Mouse (Mus musculus) kidney, adult 9 months (tissue): Measurements from ENCODE around the gene Stk26.

Source experiments
- DNase-seq: peaks from one replicate; pipeline ENCODE4 v3.0.0; 2022

Gene Stk26

DNA sequence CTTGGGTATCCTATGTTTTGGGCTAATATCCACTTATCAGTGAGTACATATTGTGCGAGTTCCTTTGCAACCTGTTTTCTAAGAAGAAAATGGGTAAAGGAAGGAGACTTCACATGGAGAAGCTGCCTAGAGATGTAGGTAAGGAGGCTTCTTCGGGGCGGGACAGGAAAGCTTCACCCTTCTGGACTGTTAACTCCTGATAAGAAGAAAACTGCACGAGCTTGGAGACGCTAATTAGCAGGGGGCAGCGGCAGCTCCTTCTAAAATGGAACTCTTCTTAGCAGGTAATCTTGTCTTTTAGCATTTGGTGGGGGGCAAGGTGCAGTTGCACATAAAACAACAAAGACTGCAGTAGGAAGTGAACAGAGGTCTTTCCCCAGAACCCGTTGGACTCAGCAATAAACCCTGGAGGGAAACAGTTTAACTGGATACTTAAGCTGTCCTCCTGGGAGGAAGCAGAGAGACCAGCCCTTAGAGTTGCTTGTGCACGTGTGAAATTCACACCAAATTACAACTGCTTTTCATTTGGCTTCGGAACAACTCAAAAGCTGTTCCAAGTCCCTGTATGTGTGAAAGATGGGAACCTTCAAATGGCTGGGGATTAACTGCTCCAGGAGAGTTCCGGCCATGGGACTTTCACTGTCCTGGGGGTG is 86.2 kb downstream of the Stk26 start:
- DNase-seq, result no peak

DNA sequence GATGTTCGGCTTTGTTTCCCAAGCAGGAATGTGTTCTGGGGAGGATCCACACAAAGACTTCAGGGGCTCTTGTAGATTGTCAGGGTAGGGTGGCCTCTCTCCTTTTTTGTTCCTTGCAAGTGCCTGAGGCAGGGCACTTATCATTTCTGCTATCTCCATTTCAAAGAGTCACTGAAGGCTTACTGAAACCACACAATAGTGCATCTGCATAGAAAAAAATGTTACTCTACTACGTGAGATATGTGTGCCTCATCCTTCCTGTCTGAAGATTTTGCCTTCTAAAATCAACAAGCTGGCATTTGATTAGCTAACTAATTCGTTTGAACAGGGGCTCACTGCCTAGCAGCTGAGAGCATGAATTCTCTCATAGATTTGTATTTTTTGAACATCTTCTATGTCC is 89.5 kb downstream of the Stk26 start:
- DNase-seq, result no peak

- DNase-seq, result no peak
These were observed 96.3 kb downstream of the Stk26 start for GRCm38 (mm10) chrX:50937117-50937516.

DNA sequence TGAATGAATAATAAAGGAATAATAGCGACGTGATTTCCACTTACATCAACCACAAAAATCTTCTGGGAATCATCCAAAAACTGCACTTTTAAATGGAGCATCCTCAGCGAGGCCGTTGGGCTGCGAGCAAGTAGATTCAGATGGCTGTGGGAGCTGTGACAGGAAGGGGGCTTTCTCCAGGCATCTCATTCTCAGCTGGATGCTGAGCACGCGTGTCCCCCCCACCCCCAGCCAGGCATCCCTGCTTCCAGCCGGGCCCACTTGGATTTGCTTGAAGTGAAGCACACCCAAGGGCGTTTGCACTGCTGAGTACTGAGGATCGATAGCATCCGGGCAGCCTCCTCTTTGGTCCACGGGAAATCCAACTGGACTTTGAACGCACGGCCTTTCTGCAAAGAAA is 101.8 kb downstream of the Stk26 start, which contains the start of gene Frmd7:
Gene Frmd7, minus strand, starts transcription at position 101 of the 400 bp plus-strand sequence.
- DNase-seq, result no peak
